Mouse (Mus musculus) monocyte, adult 2 months (primary cell): ENCODE measurements around the gene Zfand2b.

Experiments used
- DNase-seq, 2 experiments: peaks; one replicate each; pipeline ENCODE4 v3.0.0; 2022; ENCODE audit warnings: low spot score in 2 of 2, low read depth in 1 of 2

Gene Zfand2b

GRCm38 (mm10) chr1:75168472-75169464 lies at the start of gene Zfand2b:
Gene Zfand2b, plus strand, starts transcription at chr1:75168646.
- peak; percentile 78 to 90 for DNase-seq

GRCm38 (mm10) chr1:75122211-75122610 lies 46.2 kb upstream of the Zfand2b start:
- no peak for DNase-seq

GRCm38 (mm10) chr1:75124346-75125321 lies 43.8 kb upstream of the Zfand2b start, which contains the start of gene Nhej1:
Gene Nhej1, minus strand, starts transcription at chr1:75125200.
- peak; percentile 76 to 87 for DNase-seq

GRCm38 (mm10) chr1:75125418-75125817 lies 43.0 kb upstream of the Zfand2b start:
- DNase-seq: no peak

- no peak for DNase-seq
These were observed 39.8 kb upstream of the Zfand2b start for GRCm38 (mm10) chr1:75128641-75129040.

GRCm38 (mm10) chr1:75133421-75134207 lies 34.8 kb upstream of the Zfand2b start, which contains the start of gene Slc23a3:
Gene Slc23a3, minus strand, starts transcription at chr1:75133890.
- no peak for DNase-seq

GRCm38 (mm10) chr1:75136293-75136692 lies 32.2 kb upstream of the Zfand2b start:
- DNase-seq: no peak

- no peak for DNase-seq
These were observed 31.7 kb upstream of the Zfand2b start for GRCm38 (mm10) chr1:75136730-75137129.

- DNase-seq: no peak
These were observed 30.0 kb upstream of the Zfand2b start for GRCm38 (mm10) chr1:75138448-75138847.

GRCm38 (mm10) chr1:75140601-75141190 lies 27.8 kb upstream of the Zfand2b start:
- DNase-seq: no peak

GRCm38 (mm10) chr1:75141486-75142190 lies 26.8 kb upstream of the Zfand2b start:
- peak in 1 of 2 experiments; percentile 63 for DNase-seq

GRCm38 (mm10) chr1:75142301-75143261 lies 25.9 kb upstream of the Zfand2b start, which contains the start of the genes Cnppd1 and Retreg2:
Gene Cnppd1, minus strand, starts transcription at chr1:75142711.
Gene Retreg2, plus strand, starts transcription at chr1:75142778.
- peak; percentile 80 to 95 for DNase-seq

GRCm38 (mm10) chr1:75145589-75145988 lies 22.9 kb upstream of the Zfand2b start:
- no peak for DNase-seq

- DNase-seq: no peak
These were observed 20.9 kb upstream of the Zfand2b start for GRCm38 (mm10) chr1:75147411-75148135.

GRCm38 (mm10) chr1:75148727-75149126 lies 19.7 kb upstream of the Zfand2b start:
- DNase-seq: no peak

- no peak for DNase-seq
These were observed 12.6 kb upstream of the Zfand2b start for GRCm38 (mm10) chr1:75155837-75156236.

GRCm38 (mm10) chr1:75158990-75159389 lies 9.5 kb upstream of the Zfand2b start:
- no peak for DNase-seq
